Mouse (Mus musculus): ENCODE measurements around the gene Capn5. TPM values are rescaled to one million over a fixed set of nuclear protein-coding genes. Genes with fewer than 3 reads are reported as not detected.

The Capn5 gene
- total RNA-seq, 1 experiment from 2014 or later = 6.2 TPM

DNA sequence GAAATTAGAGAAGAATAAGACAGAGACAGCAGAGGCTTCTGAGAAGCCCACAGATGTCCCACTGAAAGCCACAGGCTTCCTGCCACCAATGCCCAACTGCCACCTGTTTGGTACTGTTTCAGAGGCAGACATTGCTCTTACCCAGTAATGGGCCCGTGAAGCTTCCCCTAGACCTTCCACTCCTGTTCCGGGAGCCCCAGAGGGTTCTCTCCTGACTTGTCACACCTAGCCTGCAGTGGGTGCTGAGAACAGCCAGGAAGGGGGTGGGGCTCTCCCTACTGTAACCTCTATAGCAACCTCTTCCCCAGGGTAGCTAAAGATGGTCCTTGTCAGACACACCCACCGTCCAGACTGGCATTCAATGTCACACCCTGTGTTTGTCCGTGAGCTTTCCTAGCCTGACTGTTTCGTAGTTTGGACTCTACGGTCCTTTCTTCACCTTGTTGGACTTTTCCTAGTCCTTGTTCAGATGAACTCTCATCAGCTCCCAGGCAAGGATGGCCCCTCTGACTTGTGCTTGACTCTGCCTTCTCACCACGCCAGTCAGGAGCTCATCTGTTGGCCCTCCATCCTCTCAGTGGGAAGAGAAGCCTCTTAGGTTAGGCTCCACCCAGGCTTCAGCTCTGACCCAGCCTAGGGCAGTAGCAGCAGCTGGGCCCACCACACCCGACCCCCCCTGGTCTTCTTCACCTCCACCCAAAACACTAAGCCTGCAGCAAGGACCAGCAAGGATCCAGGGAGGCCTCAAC is 1.6 kb downstream of the Capn5 start:
- no peak for DNase-seq

DNA sequence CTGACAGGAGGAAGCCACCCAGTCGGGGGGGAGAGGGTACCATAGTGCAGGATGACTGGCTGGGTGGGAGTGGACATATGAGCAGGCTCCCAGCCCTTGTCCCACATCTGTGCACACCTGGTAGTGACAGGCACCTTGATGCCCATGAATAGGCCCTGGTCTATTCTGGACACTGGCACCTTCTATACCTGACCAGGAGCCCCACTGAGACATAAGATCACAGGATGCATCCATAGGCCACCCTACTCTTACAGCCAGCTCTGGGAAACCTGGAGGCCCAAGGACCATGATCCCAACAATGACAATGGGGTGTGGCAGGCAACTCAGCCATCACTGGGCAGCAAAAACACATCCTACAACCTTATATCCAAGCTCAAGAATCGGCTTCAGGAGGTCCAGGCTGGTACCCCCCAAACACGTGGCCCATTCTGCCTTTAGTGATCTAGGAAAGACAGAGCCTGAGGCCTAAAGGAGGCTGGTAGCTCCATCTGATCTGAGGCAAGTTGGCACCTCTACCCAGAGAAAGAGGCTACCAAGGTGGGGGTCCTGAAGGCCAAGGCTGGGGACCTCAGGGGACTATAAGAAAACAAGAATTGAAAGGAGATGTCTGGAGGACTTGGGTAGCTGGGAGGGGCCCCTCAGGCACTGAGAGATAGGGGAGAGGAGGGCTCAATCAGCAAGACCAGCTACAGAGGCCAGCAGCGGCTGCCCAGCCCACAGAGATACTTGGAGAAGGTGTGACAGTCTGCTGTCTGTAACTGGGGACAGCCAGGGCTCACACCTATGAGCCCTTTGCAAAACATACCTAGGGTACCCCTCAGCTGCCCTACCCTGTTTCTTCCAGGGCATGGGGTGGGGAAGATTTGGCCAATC is 3.0 kb downstream of the Capn5 start:
- no peak for DNase-seq

DNA sequence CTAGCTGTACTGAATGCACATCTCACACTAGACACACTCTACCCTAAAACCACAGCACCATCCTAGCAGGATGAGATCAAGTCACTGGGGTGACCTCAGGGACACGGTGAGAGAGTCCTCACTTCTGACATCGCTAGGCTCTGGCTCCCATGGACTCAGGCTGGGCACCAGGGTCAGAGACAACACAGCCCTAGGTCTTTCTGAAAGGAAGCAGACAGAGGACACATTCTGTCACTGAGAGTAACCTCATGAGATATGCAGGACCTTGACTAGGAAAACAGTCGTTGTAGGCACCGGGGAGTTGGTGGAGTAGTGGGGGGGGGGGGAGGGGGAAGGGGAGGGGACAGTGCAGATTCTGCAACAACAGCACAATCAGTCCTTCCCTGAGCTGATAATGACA is 4.7 kb downstream of the Capn5 start:
- DNase-seq = no peak

DNA sequence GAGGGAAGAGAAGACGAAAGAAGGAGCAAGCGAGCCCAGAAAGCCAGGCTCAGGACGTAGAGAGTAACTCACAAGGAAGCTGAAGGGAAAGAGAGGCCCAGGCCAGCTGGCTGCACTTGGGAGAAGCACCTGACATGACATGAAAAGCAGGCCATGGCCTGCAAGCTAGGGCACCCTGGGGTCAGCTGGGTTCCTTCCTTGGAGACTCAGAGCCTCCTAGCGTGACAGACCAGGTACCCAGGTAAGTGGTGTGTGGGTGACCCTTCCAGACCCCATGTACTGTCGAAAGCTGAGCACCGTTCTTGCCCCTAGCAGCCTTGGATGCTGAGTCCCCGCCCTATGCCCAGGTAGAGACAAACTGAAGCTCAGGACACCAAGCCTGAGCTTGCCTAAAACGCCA is 5.4 kb downstream of the Capn5 start:
- DNase-seq = no peak

GRCm38 (mm10) chr7:98171141-98172073 is 6.7 kb downstream of the Capn5 start:
- DNase-seq = peak; percentile 47

- DNase-seq = no peak
Observed at GRCm38 (mm10) chr7:98164999-98165528, 13.0 kb downstream of the Capn5 start.

DNA sequence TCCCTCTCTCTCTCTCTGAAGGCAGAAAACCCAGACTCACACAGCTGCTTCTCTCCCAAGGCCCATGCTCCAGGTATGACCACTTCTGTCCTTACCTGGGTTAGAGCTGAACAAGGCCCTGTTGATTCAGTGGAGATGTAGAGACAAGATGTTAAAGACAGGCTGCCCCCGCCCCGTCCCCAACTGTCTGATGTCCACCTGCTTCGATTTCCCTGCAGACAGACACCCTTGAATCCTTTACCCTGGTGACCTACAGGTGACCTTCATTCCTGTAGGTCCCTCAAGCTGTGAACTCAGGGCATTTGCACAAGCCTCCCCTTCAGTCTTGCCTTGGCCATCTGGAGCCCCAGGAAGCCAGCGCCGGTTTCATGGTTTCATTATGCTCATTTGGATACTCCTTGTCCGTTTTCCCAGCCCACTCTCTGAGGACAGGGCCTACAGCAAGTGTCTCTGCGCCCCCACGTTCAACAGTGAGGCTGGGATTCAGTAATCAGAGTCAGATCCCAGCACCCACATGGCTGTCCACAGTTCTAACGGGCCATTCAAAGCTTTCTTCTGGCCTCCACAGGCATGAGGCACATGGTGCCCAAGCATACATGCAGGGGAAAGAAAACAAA is 13.6 kb downstream of the Capn5 start:
- DNase-seq = no peak

- peak; percentile 55 for DNase-seq
Observed at GRCm38 (mm10) chr7:98163700-98164099, 14.4 kb downstream of the Capn5 start.

GRCm38 (mm10) chr7:98162239-98162638 is 15.8 kb downstream of the Capn5 start:
- DNase-seq = no peak

- DNase-seq = peak; percentile 46
Observed at GRCm38 (mm10) chr7:98160041-98160740, 17.9 kb downstream of the Capn5 start.

GRCm38 (mm10) chr7:98158481-98158880 is 19.6 kb downstream of the Capn5 start:
- no peak for DNase-seq

DNA sequence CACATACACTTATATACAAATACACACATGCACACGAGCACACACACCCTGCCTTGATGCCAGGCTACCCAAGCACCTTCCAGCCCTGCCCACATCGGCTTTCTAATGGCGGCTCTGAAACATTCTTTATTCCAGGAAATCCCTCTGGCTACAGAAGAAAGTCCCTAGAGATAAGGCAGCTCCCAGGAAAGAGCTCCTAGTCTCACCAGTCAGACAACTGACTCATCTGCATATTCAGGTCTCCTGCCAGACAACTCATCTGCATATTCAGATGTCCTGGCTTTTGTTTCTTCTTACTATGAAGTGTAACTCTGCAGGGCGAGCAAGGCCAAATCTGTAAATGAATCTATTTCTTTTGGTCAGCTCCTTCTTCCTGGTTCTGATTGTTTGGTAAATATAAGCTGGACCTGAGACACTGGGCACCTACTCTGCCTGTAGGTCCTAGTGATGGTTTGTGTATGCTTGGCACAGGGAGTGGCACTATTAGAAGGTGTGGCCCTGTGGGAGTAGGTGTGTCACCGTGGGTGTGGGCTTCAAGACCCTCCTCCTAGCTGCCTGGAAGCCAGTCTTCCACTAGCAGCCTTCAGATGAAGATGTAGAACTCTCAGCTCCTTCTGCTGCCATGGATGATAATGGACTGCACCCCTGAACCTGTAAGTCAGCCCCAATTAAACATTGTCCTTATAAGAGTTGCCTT is 20.3 kb downstream of the Capn5 start:
- no peak for DNase-seq

DNA sequence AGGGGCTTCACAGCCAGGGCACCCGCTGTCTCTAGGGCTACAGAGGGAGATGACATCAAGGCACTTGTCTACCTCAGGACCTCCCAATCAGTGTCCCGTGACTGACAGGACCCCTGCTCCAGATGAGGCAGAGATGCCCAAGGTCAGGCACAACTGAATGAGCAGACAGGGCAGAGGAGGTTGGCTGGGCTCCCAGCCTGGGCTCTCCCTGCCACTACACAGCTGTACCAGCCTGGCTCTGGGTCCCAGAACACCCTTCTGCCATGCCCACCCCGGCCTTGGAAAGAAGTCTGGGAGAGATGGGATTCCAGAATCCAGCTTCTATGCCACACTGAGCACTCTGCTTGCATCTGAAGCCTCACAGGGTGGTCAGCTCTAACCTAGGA is 21.8 kb downstream of the Capn5 start:
- peak; percentile 68 for DNase-seq

- DNase-seq = peak; percentile 83
Observed at GRCm38 (mm10) chr7:98155546-98156279, 22.4 kb downstream of the Capn5 start.

GRCm38 (mm10) chr7:98153892-98154291 is 24.2 kb downstream of the Capn5 start:
- DNase-seq = no peak

DNA sequence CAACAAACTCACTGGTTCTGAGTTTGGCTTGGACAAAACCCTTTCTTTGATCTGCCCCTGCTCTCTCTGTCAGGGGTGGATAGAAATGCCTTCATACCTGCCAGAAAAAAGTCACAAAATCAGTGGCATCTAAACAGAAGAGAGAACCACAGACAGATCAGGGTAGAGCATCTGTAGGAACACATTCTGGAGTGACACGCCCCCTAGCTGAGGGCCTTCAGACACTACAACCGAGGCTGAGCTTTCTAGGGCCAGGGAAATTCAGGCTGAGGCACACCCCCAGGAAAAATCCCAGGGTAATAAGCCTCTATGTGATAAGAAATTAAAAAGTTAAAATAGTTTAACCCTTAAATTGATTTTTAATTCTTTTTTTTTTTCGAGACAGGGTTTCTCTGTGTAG is 24.7 kb downstream of the Capn5 start:
- no peak for DNase-seq

- DNase-seq = peak; percentile 42
Observed at GRCm38 (mm10) chr7:98152400-98152799, 25.7 kb downstream of the Capn5 start.

- DNase-seq = peak; percentile 70
Observed at GRCm38 (mm10) chr7:98150525-98150924, 27.5 kb downstream of the Capn5 start.

- DNase-seq = no peak
Observed at GRCm38 (mm10) chr7:98149802-98150201, 28.3 kb downstream of the Capn5 start.

Measured in adrenal gland, postnatal 14 days (tissue).